Mouse (Mus musculus) heart, embryonic 14.5 days (tissue): ENCODE data around the gene Hspbap1. TPM values are rescaled to one million over a fixed set of nuclear protein-coding genes. Genes with fewer than 3 reads are reported as not detected.

Experiments
- ATAC-seq: fragments of 200-750 bp; cut with Nextera tagmentation; 2 replicates; pipeline ENCODE4 v1.8.0; 2017; ENCODE audit warnings: low read depth, moderate TSS enrichment; ENCODE audit not compliant: insufficient number of reproducible peaks, insufficient read depth, low FRiP score
- H3K27ac ChIP-seq, 2 experiments: fragments of 200-500 bp in 1 of 2; fragments of 300-500 bp in 1 of 2; sonication (generic) in 1 of 2; replicated peaks in 1 of 2; 2 replicates each; pipeline ENCODE4 v1.5.1; 2012 to 2014; ENCODE audit warnings: low read depth in 2 of 2, low read length in 2 of 2, control low read depth in 1 of 2, mild to moderate bottlenecking in 1 of 2, mixed read lengths in 1 of 2; ENCODE audit not compliant: control insufficient read depth in 1 of 2, insufficient read depth in 1 of 2
- H3K27me3 ChIP-seq: fragments of 300-500 bp; sonication (generic); 2 replicates; pipeline ENCODE4 v1.6.1; 2014; ENCODE audit warnings: mild to moderate bottlenecking, low read length, control low read depth; ENCODE audit not compliant: control insufficient read depth, insufficient read depth
- H3K36me3 ChIP-seq: fragments of 300-500 bp; sonication (generic); 2 replicates; pipeline ENCODE4 v1.6.1; 2014; ENCODE audit warnings: mild to moderate bottlenecking, control low read depth, low read length, mixed read lengths; ENCODE audit not compliant: control insufficient read depth, insufficient read depth
- H3K4me1 ChIP-seq, 2 experiments: fragments of 200-500 bp in 1 of 2; fragments of 300-500 bp in 1 of 2; sonication (generic) in 1 of 2; 2 replicates each; pipeline ENCODE4 v1.6.1; 2012 to 2014; ENCODE audit warnings: low read length in 2 of 2, control low read depth in 1 of 2, mixed read lengths in 1 of 2; ENCODE audit not compliant: control insufficient read depth in 2 of 2, insufficient read depth in 2 of 2
- H3K4me2 ChIP-seq: fragments of 300-500 bp; sonication (generic); 2 replicates; pipeline ENCODE4 v1.6.1; 2014; ENCODE audit warnings: mild to moderate bottlenecking, low read length
- H3K4me3 ChIP-seq, 2 experiments: fragments of 200-500 bp in 1 of 2; fragments of 300-500 bp in 1 of 2; sonication (generic) in 1 of 2; 2 replicates each; pipeline ENCODE4 v1.5.1; 2012 to 2014; ENCODE audit warnings: low read length in 2 of 2, mild to moderate bottlenecking in 2 of 2, control low read depth in 1 of 2, low read depth in 1 of 2, moderate library complexity in 1 of 2; ENCODE audit not compliant: control insufficient read depth in 1 of 2, insufficient read depth in 1 of 2
- H3K9ac ChIP-seq: fragments of 300-500 bp; sonication (generic); 2 replicates; pipeline ENCODE4 v1.6.1; 2014; ENCODE audit warnings: mild to moderate bottlenecking, low read length
- H3K9me3 ChIP-seq: fragments of 300-500 bp; sonication (generic); 2 replicates; pipeline ENCODE4 v1.6.1; 2016; ENCODE audit warnings: low read length, control low read depth; ENCODE audit not compliant: control insufficient read depth
- WGBS: fragments of 180-500 bp; shearing (Covaris S2); extraction: QIAGEN DNeasy Blood & Tissue Kit; methylation state at CpG from one replicate; pipeline ENCODE4 v1.1.7; 2014; 5-methylcytosine and 5-hydroxymethylcytosine counted together
- polyA plus RNA-seq: library from polyadenylated mRNA; unstranded; fragments of >200 nt; fragmentation: Nextera tagmentation; extraction: Ambion mirVana; gene quantifications from 2 replicates; pipeline ENCODE4 v1.2.1, GENCODE M21; 2014

Hspbap1 gene
- polyA plus RNA-seq, 1 experiment from 2014 or later = 8.8 TPM

DNA sequence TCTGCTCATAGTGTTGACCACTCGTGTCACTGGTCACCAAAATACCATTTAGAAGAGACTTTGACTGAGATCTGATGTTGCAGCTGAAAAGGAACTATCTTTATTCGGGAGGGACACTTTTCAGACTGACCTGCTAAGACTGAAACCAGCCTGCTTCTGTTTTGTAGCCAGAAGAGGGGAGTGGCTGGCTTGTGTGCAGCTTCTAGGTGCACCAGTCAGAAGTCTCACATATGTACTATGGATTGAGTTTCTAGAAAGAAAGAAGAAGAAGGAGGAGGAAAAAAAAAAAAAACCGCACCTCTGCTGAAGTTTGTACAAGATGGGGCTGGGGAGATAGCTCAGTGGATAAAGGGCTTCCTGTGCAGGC is 13.0 kb downstream of the Hspbap1 start:
- ATAC-seq = no peak
- WGBS = 84% methylated on average over 3 of the region's 3 CpGs

DNA sequence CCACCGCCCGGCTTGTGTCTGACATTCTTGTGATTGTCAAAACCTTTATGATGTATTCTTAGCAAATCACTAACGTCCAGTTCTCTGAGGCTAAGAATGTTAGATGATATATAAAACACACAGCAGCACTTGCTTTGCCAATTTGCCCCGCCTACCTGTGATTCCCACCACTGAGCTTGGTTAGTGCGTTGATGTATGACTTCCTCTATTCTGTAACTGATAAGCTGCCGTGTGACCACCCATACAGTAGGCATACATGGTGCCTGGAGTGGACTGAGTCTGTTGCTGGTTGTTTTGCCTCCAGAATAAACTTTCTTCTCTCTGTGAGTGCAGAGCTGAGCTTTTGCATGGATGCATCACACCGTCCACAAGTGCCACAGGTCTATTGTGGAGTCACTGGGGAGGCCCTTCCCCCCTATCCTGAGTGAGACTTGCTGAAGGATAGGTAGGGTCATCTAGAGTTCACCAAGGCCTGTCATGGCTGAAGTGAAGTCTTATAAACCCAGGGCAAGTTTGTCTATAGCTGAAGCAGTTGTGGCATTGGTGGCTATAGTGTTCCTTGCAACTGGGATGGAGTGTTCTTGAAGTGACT is 14.1 kb downstream of the Hspbap1 start:
- no peak overlapping the region for H3K4me3 ChIP-seq
- H3K9me3 ChIP-seq = no peaks in the 10 kb centered on the region
- no peak overlapping the region for H3K4me2 ChIP-seq
- WGBS = 57% methylated on average over 7 of the region's 7 CpGs
- H3K9ac ChIP-seq = no peak overlapping the region
- peaks cover 16 to 26% of the 10 kb centered on the region in 2 experiments for H3K4me1 ChIP-seq
- peaks cover 8% of the 10 kb centered on the region for H3K36me3 ChIP-seq
- no peaks in the 10 kb centered on the region for H3K27me3 ChIP-seq
- ATAC-seq = no peak
- no peak overlapping the region for H3K27ac ChIP-seq

More for the DNA sequence above, 13.0 kb downstream of the Hspbap1 start:
- Histone ChIP-seq H3K9me3 (no peaks in the 10 kb centered on the region), H3K4me3 (no peak overlapping the region), H3K27me3 (no peaks in the 10 kb centered on the region), H3K27ac (no peak overlapping the region), H3K4me2 (no peak overlapping the region), H3K4me1 (peaks cover 14 to 17% of the 10 kb centered on the region in 2 experiments), H3K36me3 (peaks cover 8% of the 10 kb centered on the region), H3K9ac (no peak overlapping the region)

DNA sequence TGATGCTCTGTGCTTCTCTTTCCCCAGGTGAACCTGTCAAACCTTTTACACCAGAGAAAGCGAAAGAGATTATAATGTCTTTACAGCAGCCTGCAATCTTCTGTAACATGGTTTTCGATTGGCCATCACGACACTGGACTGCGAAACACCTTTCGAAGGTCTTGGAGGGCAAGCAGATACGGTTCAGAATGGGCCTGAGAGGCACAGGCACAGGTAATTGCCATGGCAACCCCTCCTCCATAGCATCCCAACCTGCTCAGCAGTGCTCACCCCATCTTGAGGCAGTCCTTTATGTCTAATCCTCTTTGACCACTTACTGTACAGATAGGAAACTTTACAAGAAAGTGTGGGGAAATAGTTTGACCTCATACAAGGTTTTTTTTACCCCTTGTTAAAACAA is 17.0 kb downstream of the Hspbap1 start:
- Histone ChIP-seq H3K4me1 (peaks cover 16 to 28% of the 10 kb centered on the region in 2 experiments), H3K9me3 (no peaks in the 10 kb centered on the region), H3K36me3 (peaks cover 11% of the 10 kb centered on the region), H3K4me3 (no peak overlapping the region), H3K27ac (no peak overlapping the region), H3K4me2 (no peak overlapping the region), H3K9ac (no peak overlapping the region), H3K27me3 (no peaks in the 10 kb centered on the region)
- ATAC-seq = no peak
- WGBS = 90% methylated on average over 6 of the region's 6 CpGs

DNA sequence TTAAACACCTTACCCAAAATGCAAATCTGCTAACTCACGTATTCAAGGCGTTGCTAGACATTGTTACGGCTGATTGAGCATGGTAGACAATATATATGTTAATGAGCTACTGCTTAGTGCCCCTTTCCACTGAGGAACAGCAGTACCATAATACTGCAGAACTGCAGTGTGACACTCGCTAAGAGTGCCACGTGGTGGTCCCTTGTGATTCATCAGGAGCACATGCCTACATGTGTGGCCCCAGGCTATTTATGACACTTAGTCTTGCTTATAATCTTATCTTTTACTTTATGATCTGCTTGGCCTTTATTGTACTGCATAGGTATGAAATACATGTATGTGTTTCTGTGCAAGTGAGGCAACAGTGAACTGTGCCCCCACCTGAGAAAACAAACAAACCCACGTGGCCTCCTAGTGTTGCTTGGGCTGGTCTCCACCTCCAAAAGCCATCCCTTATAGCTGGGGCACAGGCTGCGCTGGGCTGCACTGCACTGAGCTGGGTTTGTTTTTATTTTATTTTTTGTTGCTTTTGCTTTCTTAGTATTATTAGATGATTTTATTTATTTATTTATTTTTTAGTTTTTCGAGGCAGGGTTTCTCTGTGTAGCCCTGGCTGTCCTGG is 17.5 kb downstream of the Hspbap1 start:
- Histone ChIP-seq H3K27me3 (no peaks in the 10 kb centered on the region), H3K4me3 (no peak overlapping the region), H3K9ac (no peak overlapping the region), H3K27ac (peak overlapping the region in 1 of 2 experiments; percentile 77; a peak in 2 of 4 replicates), H3K4me1 (peaks cover 12 to 28% of the 10 kb centered on the region in 2 experiments), H3K9me3 (no peaks in the 10 kb centered on the region), H3K36me3 (peaks cover 11% of the 10 kb centered on the region), H3K4me2 (0 out of 2 replicates have a peak overlapping the region, but pooled peaks have one; percentile 26)
- 83% methylated on average over 8 of the region's 8 CpGs for WGBS
- ATAC-seq = no peak

DNA sequence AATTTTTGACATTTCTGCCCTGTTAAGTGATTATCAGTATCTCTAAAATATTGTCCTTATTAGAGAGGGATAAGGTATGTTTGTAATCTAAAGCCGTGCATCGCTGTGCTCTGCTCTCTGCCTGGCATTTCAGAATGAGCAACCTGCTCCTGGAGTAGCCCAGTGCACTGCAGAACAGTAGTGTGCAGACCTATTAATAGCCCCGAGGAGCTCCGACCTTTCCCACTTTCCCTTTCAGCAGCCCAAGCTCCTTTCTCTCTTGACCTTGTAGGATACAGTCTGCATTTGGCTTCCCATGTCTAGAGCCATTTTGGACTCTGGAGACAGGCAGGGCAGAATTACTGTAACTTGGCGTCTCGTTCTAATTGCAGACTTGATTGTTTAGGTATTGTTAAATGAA is 18.2 kb downstream of the Hspbap1 start:
- Histone ChIP-seq H3K4me1 (peaks cover 11 to 28% of the 10 kb centered on the region in 2 experiments), H3K27ac (peak overlapping the region; percentile 63 to 77), H3K4me2 (peak overlapping the region; percentile 26), H3K9ac (no peak overlapping the region), H3K36me3 (peaks cover 11% of the 10 kb centered on the region), H3K9me3 (no peaks in the 10 kb centered on the region), H3K4me3 (no peak overlapping the region), H3K27me3 (no peaks in the 10 kb centered on the region)
- whole genome bisulfite sequencing = 39% methylated on average over 6 of the region's 6 CpGs
- ATAC-seq = peak; percentile 71

DNA sequence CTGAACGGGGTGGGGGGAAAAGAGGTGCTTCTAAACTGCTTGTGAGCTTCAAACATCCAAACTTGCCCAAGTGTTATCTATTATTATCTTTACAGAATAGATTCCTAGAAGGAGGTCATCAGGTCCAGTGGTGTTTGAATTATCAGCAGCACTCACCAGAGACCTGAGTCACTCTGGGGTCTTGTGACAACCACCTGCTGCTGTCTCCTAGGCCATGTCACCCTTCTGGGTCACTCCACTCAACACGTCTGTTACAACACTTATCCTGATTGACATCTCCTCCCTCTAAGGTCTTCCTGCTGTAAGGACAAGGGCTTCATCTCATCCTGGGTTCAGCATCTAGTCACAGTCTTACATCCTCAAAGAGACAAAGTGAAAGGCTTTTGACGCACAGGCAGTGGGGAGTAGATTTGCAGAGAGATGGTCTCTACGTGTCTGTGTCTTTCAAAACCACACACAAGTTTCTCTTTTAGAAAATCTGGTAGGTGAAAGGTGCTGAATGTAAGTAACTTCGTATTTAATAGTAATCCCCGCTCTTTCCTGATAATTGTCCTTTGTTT is 21.9 kb downstream of the Hspbap1 start:
- H3K4me2 ChIP-seq = no peak overlapping the region
- no peak for ATAC-seq
- no peak overlapping the region for H3K9ac ChIP-seq
- 75% methylated on average over 6 of the region's 6 CpGs for WGBS
- peaks cover 4 to 20% of the 10 kb centered on the region in 2 experiments; a peak in 2 of 4 replicates for H3K4me1 ChIP-seq
- no peaks in the 10 kb centered on the region for H3K9me3 ChIP-seq
- H3K36me3 ChIP-seq = peaks cover 10% of the 10 kb centered on the region
- H3K27me3 ChIP-seq = no peaks in the 10 kb centered on the region
- no peak overlapping the region for H3K4me3 ChIP-seq
- H3K27ac ChIP-seq = no peak overlapping the region

DNA sequence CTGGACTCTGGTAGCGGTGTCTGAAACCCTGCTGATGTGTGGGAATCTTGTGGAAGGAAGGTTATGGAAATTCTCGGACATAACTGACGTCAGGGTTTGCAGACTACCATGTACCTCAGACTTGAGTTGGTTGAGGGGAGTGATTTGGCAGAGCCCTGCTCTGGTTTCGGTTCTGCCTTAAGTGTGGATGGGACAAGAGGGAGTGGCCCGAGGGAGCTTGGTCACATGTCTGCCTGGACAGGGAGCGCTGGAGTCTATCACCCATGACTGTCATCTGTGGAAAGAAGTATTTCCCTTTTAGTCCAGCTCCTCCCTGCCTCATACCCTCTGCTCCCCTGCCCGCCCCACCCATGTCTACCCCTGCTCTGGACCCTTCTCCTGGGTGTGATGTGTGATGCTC is 32.0 kb downstream of the Hspbap1 start:
- H3K4me2 ChIP-seq = no peak overlapping the region
- WGBS = 64% methylated on average over 7 of the region's 7 CpGs
- ATAC-seq = no peak
- H3K4me3 ChIP-seq = no peak overlapping the region
- H3K36me3 ChIP-seq = peaks cover 7% of the 10 kb centered on the region; the same call in 1 of the 2 replicates
- H3K9ac ChIP-seq = no peak overlapping the region
- no peaks in the 10 kb centered on the region for H3K27me3 ChIP-seq
- H3K9me3 ChIP-seq = no peaks in the 10 kb centered on the region
- peaks cover 7 to 9% of the 10 kb centered on the region in 2 experiments for H3K4me1 ChIP-seq
- H3K27ac ChIP-seq = no peak overlapping the region
